Mouse (Mus musculus) liver, adult 2 months (tissue): ENCODE measurements around the gene Ugt1a10. TPM values are rescaled to one million over a fixed set of nuclear protein-coding genes. Genes with fewer than 3 reads are reported as not detected.

ENCODE experiments used
- DNase-seq: peaks from one replicate; pipeline ENCODE4 v3.0.0-alpha.2; 2011; ENCODE audit warnings: low read depth, low spot score; ENCODE audit errors: extremely low read depth
- H3K27ac ChIP-seq: fragments of 200-500 bp; replicated peaks from 2 replicates; pipeline ENCODE4 v1.5.1; 2012; ENCODE audit warnings: low read depth, mild to moderate bottlenecking, control low read depth, inconsistent platforms, low read length; ENCODE audit not compliant: insufficient read depth
- H3K27me3 ChIP-seq: fragments of 200-500 bp; 2 replicates; pipeline ENCODE4 v1.6.1; 2012; ENCODE audit warnings: mild to moderate bottlenecking, moderate library complexity, low read length, inconsistent platforms; ENCODE audit not compliant: control insufficient read depth, insufficient read depth
- H3K36me3 ChIP-seq: fragments of 200-500 bp; 2 replicates; pipeline ENCODE4 v1.6.1; 2012; ENCODE audit warnings: low read length, inconsistent platforms; ENCODE audit not compliant: control insufficient read depth, insufficient read depth
- H3K4me1 ChIP-seq: fragments of 200-500 bp; 2 replicates; pipeline ENCODE4 v1.6.1; 2011; ENCODE audit warnings: low read length; ENCODE audit not compliant: control insufficient read depth, insufficient read depth
- H3K4me3 ChIP-seq: fragments of 200-500 bp; 2 replicates; pipeline ENCODE4 v1.5.1; 2011; ENCODE audit warnings: low read depth, mild to moderate bottlenecking, control low read depth, low read length, moderate library complexity; ENCODE audit not compliant: insufficient read depth
- H3K79me2 ChIP-seq: fragments of 200-500 bp; 2 replicates; pipeline ENCODE4 v1.6.1; 2012; ENCODE audit warnings: inconsistent platforms, mild to moderate bottlenecking, low read length, moderate library complexity; ENCODE audit not compliant: control insufficient read depth, insufficient read depth
- H3K9ac ChIP-seq: fragments of 200-500 bp; 2 replicates; pipeline ENCODE4 v1.6.1; 2012; ENCODE audit warnings: low read depth, mild to moderate bottlenecking, control low read depth, inconsistent platforms, low read length
- CTCF ChIP-seq: fragments of 200-500 bp; IDR thresholded peaks from 2 replicates; pipeline ENCODE4 v1.5.1; 2011; ENCODE audit warnings: low read depth, low read length, control low read depth
- POLR2A ChIP-seq: fragments of 200-500 bp; IDR thresholded peaks from 2 replicates; pipeline ENCODE4 v1.6.1; 2011; ENCODE audit warnings: low read length, control low read depth; ENCODE audit not compliant: insufficient read depth; ENCODE audit errors: extremely low read depth
- WGBS: fragments of 180-500 bp; shearing (Covaris S2); methylation state at CpG from one replicate; pipeline ENCODE4 v1.1.7; 2018; 5-methylcytosine and 5-hydroxymethylcytosine counted together
- polyA plus RNA-seq: library from polyadenylated mRNA; depleted of rRNA; stranded (reverse); fragments of >200 nt; gene quantifications from 2 replicates; pipeline ENCODE4 v1.2.3, GENCODE M21; 2012
- total RNA-seq: library from RNA; depleted of rRNA; stranded (reverse); fragments of >200 nt; gene quantifications from 2 replicates; pipeline ENCODE4 v1.2.3, GENCODE M21; 2014

Ugt1a10 gene
- total and polyA plus RNA-seq, 2 experiments, result 1.2 to 6.4 TPM

GRCm38 (mm10) chr1:88070495-88070894 lies 15.3 kb downstream of the Ugt1a10 start, which contains the start of gene Ugt1a9:
Gene Ugt1a9 (plus strand): TSS chr1:88070800.
- Histone ChIP-seq H3K79me2 (peaks cover 8% of the 10 kb centered on the region; the same call in 1 of the 2 replicates), H3K36me3 (no peaks in the 10 kb centered on the region), H3K9ac (peak within 1 kb of the TSS; percentile 71), H3K27ac (peak within 1 kb of the TSS; percentile 92), H3K4me1 (peaks cover 18% of the 10 kb centered on the region), H3K27me3 (no peaks in the 10 kb centered on the region), H3K4me3 (peak within 1 kb of the TSS; percentile 64)
- TF ChIP-seq POLR2A, result no peak
- TF ChIP-seq CTCF, result no peak
- 12% methylated on average over 2 of the region's 2 CpGs for WGBS
- peak; percentile 83 for DNase-seq

GRCm38 (mm10) chr1:88070902-88071301 lies 15.7 kb downstream of the Ugt1a10 start:
- Histone ChIP-seq H3K27me3 (no peaks in the 10 kb centered on the region), H3K36me3 (no peaks in the 10 kb centered on the region), H3K79me2 (peaks cover 10% of the 10 kb centered on the region; the same call in 1 of the 2 replicates), H3K27ac (peak overlapping the region; percentile 92), H3K4me3 (peak overlapping the region; percentile 64), H3K4me1 (peaks cover 20% of the 10 kb centered on the region), H3K9ac (peak overlapping the region; percentile 71)
- DNase-seq, result no peak
- 67% methylated on average over 4 of the region's 4 CpGs for WGBS
- TF ChIP-seq CTCF, result no peak
- TF ChIP-seq POLR2A, result no peak

GRCm38 (mm10) chr1:88074471-88074870 lies 19.3 kb downstream of the Ugt1a10 start:
- TF ChIP-seq POLR2A (no peak), CTCF (no peak)
- Histone ChIP-seq H3K9ac (no peak overlapping the region; the same call in 1 of the 2 replicates), H3K27ac (peak overlapping the region; percentile 83), H3K36me3 (peaks cover 2% of the 10 kb centered on the region; the same call in 1 of the 2 replicates), H3K79me2 (peaks cover 18% of the 10 kb centered on the region; the same call in 1 of the 2 replicates), H3K27me3 (no peaks in the 10 kb centered on the region), H3K4me1 (peaks cover 26% of the 10 kb centered on the region), H3K4me3 (peak overlapping the region; percentile 55; the same call in 1 of the 2 replicates)
- DNase-seq, result peak; percentile 91
- WGBS, result 14% methylated on average over 2 of the region's 2 CpGs

- Histone ChIP-seq H3K9ac (no peak overlapping the region), H3K36me3 (peaks cover 2% of the 10 kb centered on the region; the same call in 1 of the 2 replicates), H3K27me3 (no peaks in the 10 kb centered on the region), H3K79me2 (peaks cover 25% of the 10 kb centered on the region; the same call in 1 of the 2 replicates), H3K27ac (no peak overlapping the region), H3K4me1 (peaks cover 21% of the 10 kb centered on the region), H3K4me3 (no peak overlapping the region)
- no peak for DNase-seq
- WGBS, result 97% methylated on average over 1 of the region's 1 CpGs
- no peak for TF ChIP-seq CTCF
- TF ChIP-seq POLR2A, result no peak
Measured at GRCm38 (mm10) chr1:88077128-88077527, 21.9 kb downstream of the Ugt1a10 start.

- peaks cover 15% of the 10 kb centered on the region; the same call in 1 of the 2 replicates for H3K79me2 ChIP-seq
- H3K9ac ChIP-seq, result no peak overlapping the region
- no peak overlapping the region for H3K4me3 ChIP-seq
- H3K27me3 ChIP-seq, result no peaks in the 10 kb centered on the region
- H3K36me3 ChIP-seq, result peaks cover 2% of the 10 kb centered on the region; the same call in 1 of the 2 replicates
- H3K4me1 ChIP-seq, result peaks cover 10% of the 10 kb centered on the region
- TF ChIP-seq CTCF (no peak), POLR2A (no peak)
- no peak overlapping the region for H3K27ac ChIP-seq
- 70% methylated on average over 1 of the region's 1 CpGs for WGBS
- no peak for DNase-seq
Measured at GRCm38 (mm10) chr1:88081670-88082069, 26.5 kb downstream of the Ugt1a10 start.

- no peak for TF ChIP-seq POLR2A
- H3K9ac ChIP-seq, result no peak overlapping the region
- H3K36me3 ChIP-seq, result peaks cover 6% of the 10 kb centered on the region; the same call in 1 of the 2 replicates
- H3K79me2 ChIP-seq, result peaks cover 18% of the 10 kb centered on the region
- no peaks in the 10 kb centered on the region for H3K27me3 ChIP-seq
- WGBS, result 24% methylated on average over 1 of the region's 1 CpGs
- peaks cover 4% of the 10 kb centered on the region for H3K4me1 ChIP-seq
- no peak overlapping the region for H3K27ac ChIP-seq
- DNase-seq, result peak; percentile 80
- no peak overlapping the region for H3K4me3 ChIP-seq
Measured at GRCm38 (mm10) chr1:88086125-88086524, 30.9 kb downstream of the Ugt1a10 start.
